Mouse (Mus musculus): ENCODE data around the gene Stap1.

Stap1 gene

DNA sequence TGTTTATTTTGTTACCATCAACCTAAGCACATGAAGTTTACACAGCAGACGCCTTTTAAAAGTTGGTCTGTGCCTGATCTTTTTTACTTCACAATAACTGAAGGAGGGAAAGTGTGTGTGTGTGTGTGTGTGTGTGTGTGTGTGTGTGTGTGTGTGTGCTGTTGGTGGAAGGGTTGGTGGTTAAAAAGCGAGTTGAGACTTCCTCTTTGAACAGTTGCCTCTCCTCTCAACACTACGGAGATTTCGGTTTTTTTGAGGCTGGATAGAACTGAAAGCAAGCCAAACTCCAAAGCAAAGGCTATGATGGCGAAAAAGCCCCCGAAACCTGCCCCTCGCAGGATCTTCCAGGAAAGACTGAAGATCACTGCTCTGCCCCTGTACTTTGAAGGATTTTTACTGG, at the start of gene Stap1:
Gene Stap1 (plus strand): TSS at position 209 of the 400 bp plus-strand sequence.
- in situ Hi-C loops (cut with MboI), result loop anchor here (10.0 kb wide), 1 partner anchor 103 kb away; the partner anchor contains the start of gene Uba6

DNA sequence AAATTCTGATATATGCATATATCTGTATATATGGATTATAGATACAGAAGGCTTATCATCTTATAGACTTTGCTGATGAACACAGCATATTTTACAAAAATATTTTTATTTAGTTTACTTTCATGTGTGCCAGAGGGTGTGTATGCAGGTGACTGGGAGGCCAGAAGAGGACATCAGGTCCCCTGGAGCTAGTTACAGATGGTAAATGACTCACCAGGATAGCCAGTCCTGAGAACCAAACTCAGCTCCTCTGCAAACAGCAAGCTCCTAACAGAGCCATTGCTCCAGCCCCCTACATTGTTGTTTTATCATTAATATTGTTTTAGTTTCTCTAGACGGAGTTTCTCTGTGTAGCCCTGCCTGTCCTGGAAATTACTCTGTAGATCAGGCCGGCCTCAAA, 41.7 kb upstream of the Stap1 start:
- in situ Hi-C loops (cut with MboI), result no loop called here

- in situ Hi-C loops (cut with MboI), result loop anchor here (10.0 kb wide), 1 partner anchor 741 kb away; the partner anchor contains the start of gene Ythdc1
Observed at GRCm38 (mm10) chr5:86063501-86063900, 8.0 kb upstream of the Stap1 start.

- in situ Hi-C loops (cut with MboI), result loop anchor here (10.0 kb wide), 1 partner anchor 740 kb away; the partner anchor contains the start of gene Ythdc1
Observed at GRCm38 (mm10) chr5:86065101-86065875, 6.3 kb upstream of the Stap1 start, which contains the start of gene Cenpc1. Cenpc1 (minus strand) TSS chr5:86065583.

DNA sequence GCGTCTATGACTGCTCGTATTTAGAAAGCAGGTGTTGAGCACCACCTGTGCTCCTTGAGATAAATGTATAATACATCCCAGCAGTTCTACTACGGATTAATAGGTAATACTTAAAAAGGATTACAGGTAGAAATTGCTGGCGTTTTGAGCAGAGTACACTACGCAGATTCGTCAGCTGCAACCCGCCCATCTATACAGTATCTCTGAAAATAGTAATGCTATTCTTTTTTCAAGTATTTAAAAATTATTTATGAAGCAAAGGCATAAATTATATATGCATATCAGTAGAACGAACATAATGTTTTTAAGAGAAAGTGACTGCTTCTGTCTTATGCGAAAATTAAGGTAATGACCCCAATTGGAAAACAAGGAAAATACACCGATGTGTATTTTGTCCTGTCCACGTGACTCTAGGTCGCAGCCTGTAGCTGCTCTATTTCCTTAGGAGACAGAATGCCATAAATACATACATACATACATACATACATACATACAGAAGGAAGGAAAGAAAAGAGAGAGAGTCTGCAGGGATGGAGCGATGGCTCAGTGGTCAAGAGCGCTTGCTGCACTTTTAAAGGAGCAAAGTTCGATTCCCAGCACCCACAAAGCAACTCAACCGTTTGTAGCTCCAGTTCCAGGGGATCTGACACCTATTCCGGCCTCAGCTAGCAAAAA, 5.5 kb upstream of the Stap1 start:
- in situ Hi-C loops (cut with MboI), result loop anchor here (10.0 kb wide), 1 partner anchor 739 kb away; the partner anchor contains the start of gene Ythdc1

- in situ Hi-C loops (cut with MboI), result loop anchor here (10.0 kb wide), 1 partner anchor 738 kb away; the partner anchor contains the start of gene Ythdc1
Observed at GRCm38 (mm10) chr5:86066551-86066929, 5.0 kb upstream of the Stap1 start.

- in situ Hi-C loops (cut with MboI), result loop anchor here (10.0 kb wide), 1 partner anchor 736 kb away; the partner anchor contains the start of gene Ythdc1
Observed at GRCm38 (mm10) chr5:86068451-86068850, 3.1 kb upstream of the Stap1 start.

- in situ Hi-C loops (cut with MboI), result loop anchor here (10.0 kb wide), 1 partner anchor 736 kb away; the partner anchor contains the start of gene Ythdc1
Observed at GRCm38 (mm10) chr5:86069121-86069520, 2.4 kb upstream of the Stap1 start.

DNA sequence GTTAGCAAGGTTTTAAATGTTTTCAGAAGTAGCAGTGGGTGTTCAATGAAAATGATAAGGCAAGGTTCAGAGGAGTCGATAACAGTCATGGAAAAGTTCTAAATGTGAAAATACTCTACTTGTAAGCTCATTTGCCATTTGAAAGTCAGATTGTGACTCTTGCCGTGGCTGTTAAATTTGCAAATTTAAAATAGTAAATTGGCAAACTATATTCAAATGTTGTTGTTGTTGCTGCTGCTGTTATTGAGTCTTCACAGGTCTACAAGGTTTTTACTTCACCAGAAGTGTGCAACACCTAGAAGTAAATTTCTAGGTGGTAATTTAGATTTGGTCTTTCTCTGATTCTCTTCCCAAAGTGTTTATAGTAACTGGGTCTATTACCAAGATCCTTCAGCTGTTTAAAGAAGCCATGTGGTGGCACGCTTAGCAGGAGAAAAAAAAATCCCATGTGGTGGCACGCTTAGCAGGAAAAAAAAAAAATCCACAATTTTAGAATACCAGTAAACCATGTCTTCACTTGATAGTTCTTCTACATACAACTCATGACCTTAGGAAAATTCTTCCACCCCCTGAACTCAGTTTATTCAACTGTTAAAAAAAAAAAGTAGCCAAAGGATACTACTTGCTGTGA, 1.3 kb downstream of the Stap1 start:
- in situ Hi-C loops (cut with MboI), result loop anchor here (10.0 kb wide), 1 partner anchor 102 kb away; the partner anchor contains the start of gene Uba6

DNA sequence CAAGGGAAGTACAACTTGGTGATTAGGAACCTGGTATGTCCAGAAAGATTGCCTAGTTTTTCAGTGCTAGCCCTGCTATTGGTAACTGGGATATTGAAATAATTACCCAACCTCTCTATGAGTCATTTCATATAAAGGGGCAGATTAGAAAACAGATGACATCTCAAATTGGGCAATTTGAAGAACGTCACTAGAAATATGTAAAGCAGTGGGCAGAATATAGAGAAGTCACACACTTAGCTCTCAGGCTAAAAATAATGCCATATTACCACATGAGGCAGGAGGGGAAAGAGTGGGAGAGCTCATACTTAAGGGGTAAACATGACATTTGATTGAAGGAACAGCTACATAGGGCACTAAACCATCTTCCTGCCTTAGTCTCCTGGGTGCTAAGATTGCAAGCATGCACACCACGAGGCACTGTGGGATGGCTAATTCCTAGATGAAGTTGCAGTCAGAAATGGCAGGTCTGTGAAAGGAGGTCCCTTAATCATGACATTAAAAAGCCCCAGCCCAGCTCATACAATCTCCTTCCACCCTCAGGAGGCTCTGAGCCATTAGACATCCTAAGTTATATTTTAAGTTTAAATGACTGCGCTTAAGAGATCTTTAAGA, 7.3 kb downstream of the Stap1 start:
- in situ Hi-C loops (cut with MboI), result loop anchor here (10.0 kb wide), 1 partner anchor 96 kb away; the partner anchor contains the start of gene Uba6

DNA sequence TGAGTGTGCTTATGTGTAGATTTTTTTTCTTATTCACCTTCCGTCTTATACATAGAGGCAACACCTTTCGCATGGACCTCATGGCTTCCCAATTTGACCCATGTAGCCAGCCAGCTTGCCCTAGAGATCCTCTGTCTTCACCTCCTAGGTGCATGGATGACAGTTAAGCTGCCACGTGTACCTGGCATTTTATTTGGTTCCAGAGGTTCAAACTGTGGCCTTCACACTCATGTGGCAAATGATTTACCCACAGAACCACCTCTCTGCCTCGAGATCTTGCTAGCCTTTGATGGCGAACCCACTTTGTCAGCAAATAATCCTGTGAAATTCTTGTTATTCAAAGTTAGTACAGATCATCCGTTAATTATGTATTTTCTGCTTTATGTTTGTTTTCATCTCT, 12.4 kb downstream of the Stap1 start:
- in situ Hi-C loops (cut with MboI), result no loop called here

DNA sequence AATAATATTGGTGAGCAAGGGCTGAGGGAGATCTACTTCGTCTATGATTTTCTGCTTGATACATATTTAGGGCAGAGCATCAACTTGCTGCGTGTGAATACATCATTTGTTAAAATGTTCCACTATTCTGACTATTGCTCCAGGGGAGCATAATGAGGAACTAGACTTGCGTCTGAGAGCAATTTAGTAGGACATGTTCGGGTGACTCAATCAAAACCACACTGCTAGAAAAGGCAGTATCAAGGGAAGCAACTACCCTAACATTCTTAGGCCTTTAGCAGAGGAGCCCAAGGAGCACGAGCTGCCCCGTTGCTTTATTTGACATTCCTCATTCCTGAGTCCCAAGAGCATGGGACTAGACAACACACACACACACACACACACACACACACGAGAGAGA, 13.4 kb downstream of the Stap1 start:
- in situ Hi-C loops (cut with MboI), result no loop called here

- in situ Hi-C loops (cut with MboI), result no loop called here
Observed at GRCm38 (mm10) chr5:86086751-86087150, 15.2 kb downstream of the Stap1 start.

- in situ Hi-C loops (cut with MboI), result no loop called here
Observed at GRCm38 (mm10) chr5:86094754-86095153, 23.2 kb downstream of the Stap1 start.

DNA sequence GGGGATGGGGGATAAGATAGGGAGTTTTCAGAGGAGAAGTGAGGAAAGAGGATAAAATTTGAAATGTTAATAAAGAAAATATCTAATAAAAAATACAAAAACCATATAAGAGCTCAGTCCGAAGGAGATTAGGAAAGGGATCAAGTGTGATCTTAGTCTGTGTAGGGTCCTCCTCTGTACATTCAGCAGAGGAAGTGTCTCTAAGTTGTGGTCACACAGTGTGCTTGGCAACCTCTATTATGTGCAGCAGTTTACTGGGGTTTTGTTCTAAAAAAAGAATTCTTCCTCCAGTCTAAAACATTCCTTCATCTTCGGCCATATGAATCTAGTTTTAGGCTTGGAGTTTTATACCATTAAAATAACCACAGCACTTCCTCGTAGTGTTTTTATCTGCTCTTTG, 27.4 kb downstream of the Stap1 start:
- in situ Hi-C loops (cut with MboI), result no loop called here

GRCm38 (mm10) chr5:86100621-86101020, 29.1 kb downstream of the Stap1 start:
- in situ Hi-C loops (cut with MboI), result no loop called here

DNA sequence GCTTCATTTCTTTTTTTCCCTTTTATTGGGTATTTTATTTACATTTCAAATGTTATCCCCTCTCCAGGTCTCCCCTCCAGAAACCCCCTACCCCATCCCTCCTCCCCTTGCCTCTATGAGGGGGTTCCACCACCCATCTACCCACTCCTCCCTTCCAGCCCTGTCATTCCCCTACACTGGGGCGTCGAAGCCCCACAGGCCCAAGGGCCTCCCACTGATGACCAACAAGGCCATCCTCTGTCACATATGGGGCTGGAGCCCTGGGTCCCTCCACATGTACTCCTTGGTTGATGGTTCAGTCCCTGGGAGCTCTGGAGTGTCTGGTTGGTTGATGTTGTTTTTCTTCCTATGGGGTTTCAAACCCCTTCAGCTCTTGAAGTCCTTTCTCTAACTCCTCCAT, 30.6 kb downstream of the Stap1 start:
- in situ Hi-C loops (cut with MboI), result no loop called here

- in situ Hi-C loops (cut with MboI), result no loop called here
Observed at GRCm38 (mm10) chr5:86106610-86107009, 35.1 kb downstream of the Stap1 start.

DNA sequence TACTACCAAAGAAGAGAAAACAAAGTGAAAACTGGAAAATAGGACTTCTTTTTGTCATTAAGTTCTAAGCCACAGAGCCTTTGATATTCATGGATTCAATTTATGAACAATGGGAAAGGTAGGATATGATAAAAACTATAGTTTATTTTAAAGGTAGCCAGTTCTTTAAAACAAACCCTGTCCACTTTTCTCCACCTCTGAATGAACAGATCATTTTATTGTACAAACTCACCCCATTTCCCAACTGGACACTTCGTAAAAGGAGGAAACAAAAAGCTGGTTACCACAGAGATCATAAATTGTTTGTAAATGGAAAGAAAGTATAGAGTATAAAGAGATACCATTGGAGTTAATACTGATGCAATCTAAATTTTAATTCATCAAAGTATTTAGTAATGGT, 39.5 kb downstream of the Stap1 start:
- in situ Hi-C loops (cut with MboI), result no loop called here

- in situ Hi-C loops (cut with MboI), result no loop called here
Observed at GRCm38 (mm10) chr5:86113037-86113436, 41.5 kb downstream of the Stap1 start.

DNA sequence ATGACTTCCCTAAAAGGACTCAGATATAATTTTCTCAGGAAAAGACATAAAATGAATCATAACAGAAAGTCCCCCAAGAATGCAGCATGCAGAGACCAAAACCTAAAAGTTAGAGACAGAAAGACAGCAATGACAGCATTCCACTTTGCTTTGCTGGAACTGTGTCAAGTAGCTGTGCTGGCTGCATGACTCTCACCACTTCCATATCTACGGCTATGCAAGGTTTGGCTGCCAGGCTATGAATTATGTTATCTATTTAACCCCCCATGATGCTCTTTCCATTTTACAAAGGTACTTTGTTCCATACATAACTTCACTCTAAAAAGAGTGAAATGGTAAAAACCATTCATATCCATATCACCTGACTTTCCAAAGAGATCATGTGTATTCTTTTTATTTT, 42.5 kb downstream of the Stap1 start:
- in situ Hi-C loops (cut with MboI), result no loop called here
